Mouse (Mus musculus) forelimb bud, embryonic 11.5 days (tissue): ENCODE results near the gene Ndufv3.
A peak's percentile ranks its signal among the peaks of the same experiment; 100 is the strongest.
"Not testable (repeated sequence)": the region's sequence is repeated elsewhere in the genome, so short reads cannot be mapped to it uniquely, and the experiment has no call there.

Source experiments
- DNase-seq: peaks from one replicate; pipeline ENCODE4 v3.0.0-alpha.2; 2012; ENCODE audit warnings: low read depth, low spot score

Gene Ndufv3

GRCm38 (mm10) chr17:31511792-31512495 is 8.0 kb upstream of the Ndufv3 start:
- DNase-seq = peak; percentile 89

DNA sequence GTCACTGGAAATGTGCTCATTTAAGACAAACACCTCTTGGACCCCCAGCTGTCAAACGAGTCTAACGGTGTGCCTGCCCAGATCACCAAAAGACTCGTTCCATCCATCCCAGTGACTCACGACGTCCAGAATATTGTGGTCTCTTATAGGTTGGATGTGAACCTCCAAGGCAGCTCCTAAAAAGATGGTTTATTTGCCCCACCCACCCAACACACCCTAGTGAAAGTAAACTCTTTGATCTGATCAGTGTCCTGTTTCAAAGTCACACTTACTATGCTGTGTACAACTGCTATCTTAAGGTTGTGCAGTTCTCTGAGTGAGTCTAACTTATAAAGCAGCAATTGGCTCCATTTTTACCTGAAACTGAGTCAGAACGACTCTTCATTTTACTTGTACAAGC is 7.3 kb upstream of the Ndufv3 start:
- no peak for DNase-seq

DNA sequence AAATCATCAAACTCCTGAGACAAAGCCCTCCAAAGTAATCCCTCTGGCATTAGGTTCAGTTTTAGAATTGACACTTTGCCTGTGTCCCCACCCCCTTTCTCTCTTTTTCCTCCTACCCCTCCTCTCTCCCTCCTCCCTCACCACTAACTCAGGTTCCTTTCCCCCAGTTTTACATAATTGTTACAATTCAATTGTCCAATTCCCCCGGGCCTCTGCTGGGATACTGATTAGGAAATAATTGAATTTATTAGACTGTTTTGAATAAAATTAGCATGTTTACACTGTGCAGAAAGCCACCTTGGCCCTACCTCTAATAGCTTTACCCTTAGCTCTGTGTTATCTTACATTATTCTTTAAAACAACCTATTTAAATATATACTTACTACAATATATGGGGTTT is 5.2 kb upstream of the Ndufv3 start:
- no peak for DNase-seq

GRCm38 (mm10) chr17:31519344-31519945 is 470 bp upstream of the Ndufv3 start:
- no peak for DNase-seq

DNA sequence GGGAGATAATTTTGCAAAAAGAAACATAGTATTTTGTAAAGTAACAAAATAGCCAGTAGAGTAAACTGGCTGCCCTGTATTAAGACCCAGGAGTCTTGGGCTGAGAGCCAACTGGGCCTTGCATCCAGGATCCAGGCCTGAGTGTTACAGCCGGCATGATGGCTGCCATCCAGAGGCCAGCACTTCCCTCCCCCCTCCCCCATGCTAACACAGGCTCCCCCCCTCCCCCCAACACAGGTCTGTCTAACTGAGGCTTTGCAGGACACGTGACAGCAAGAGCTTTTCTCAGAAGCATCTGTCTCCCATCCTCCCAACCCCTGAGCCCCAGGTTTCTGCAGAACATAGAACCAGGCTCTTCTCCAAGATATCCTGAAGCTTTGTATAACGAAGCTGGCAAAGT is 980 bp downstream of the Ndufv3 start:
- no peak for DNase-seq

DNA sequence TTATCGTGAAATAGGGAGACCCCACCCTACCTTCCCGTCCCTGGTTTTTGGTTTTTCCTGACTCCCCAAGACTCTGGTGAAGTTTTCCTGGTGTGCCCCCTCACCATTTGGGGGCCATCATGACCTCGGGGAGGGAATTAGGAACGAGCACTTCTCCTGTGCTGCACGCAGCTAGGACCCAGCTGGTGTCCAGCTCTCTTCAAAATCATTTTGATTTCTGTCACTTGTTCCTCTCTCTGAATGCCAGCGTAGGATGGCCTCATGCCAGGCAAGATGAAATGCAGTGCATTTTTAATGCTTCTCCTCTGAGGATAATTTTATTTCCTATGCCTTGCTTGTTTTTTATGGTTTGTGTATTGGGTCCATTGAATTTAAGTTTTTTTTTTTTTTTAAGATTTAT is 2.0 kb downstream of the Ndufv3 start:
- no peak for DNase-seq

GRCm38 (mm10) chr17:31525114-31525513 is 5.2 kb downstream of the Ndufv3 start:
- no peak for DNase-seq

- no peak for DNase-seq
Measured at GRCm38 (mm10) chr17:31525816-31526215, 5.9 kb downstream of the Ndufv3 start.

DNA sequence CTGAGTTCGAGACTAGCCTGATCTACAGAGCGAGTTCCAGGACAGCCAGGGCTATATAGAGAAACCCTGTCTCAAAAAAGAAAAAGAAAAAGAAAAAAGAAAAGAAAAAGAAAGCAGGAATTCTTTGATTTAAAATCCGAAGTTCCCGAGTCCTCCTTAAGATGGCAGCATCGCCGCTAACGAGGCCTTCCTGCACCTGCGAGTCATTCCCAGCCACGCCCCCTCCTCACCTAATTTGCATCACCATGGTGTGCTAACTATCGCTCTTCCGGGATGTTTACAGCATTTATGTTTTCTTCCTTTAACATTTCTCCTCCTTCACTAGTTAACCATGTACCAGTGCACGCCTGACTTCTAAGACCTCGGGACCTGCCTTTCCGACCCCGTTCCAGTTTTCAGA is 9.4 kb downstream of the Ndufv3 start:
- no peak for DNase-seq

- DNase-seq = no peak
Measured at GRCm38 (mm10) chr17:31531441-31532158, 11.7 kb downstream of the Ndufv3 start.

DNA sequence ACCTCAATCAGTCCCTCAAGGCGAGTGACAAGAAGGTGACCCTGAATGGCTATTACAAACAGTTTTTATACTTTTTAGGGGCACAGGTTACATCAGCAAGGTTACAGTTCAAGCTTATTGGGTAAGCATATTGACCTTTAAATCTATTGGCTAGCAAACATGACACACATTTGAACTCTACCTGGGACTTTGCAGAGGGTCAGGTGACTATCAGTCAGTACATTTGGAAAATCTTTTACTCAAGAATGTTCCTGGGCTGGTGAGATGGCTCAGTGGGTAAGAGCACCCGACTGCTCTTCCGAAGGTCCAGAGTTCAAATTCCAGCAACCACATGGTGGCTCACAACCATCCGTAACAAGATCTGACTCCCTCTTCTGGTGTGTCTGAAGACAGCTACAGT is 12.4 kb downstream of the Ndufv3 start:
- not testable (repeated sequence) for DNase-seq

DNA sequence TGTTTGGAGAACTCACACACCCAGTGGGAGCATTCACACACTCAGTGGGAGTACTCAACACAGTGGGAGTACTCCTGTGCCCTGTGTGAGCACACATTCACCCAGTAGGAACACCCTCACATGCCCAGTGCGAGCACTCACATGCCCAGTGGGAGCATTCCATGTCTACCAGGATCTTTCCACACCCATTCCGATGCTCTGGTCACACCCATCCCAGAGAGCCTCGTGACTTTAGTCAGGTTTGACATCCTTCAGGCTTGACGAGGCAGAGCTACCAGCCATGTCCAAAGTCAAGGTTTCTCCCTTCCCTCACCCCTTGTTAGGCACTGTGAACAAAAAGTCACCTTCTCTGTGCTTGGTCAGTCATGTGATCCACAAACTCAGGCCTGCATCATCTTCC is 15.4 kb downstream of the Ndufv3 start:
- DNase-seq = no peak

- DNase-seq = no peak
Measured at GRCm38 (mm10) chr17:31535871-31536629, 16.1 kb downstream of the Ndufv3 start.

DNA sequence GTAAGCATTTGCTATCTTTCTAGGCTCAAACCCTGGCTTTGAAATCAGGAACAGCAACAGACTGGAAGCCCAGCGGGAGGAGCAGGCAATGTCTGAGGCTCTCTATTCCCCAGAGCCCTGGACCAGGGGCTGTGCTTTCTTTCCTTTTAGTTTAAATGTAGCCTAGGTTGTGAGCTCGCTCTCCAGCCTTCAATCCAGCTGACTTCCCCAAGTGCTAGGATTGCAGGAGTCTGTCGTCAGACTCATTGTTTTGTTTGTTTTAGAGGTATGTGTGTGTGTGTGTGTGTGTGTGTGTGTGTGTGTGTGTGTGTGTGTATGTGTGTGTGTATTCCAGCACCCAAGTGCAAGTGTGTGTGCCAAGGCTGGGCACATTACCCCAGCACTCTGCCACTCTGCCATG is 20.2 kb downstream of the Ndufv3 start:
- DNase-seq = no peak

DNA sequence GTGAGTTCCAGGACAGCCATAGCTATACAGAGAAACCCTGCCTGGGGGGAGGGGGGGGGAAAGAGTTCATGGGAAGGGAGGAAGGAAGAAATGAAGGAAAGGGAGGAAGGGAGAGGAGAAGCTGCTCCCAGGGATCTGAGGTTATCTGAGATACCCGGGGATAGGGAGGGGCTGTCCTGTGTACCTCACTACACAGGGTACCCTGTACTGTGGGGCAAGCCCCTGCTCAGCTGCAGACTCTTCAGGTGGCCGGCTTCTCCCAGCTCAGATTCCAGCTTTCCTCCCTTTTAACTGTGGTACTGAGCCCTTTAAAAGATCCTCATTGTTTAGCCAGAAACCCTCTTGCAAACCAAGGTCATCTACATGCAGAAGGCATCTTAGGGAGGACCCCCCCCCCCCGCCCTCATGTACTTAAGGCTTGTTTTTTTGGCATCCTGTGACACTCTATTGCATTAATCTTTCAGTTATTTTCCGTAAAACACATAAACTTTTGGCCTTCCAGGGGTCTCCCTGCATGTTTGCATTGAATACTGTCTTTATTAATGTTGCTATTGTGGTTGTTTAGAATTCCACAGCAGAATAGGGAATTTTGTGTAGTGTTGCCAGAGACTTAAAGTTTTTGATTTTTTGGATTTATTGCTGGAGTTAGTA is 21.0 kb downstream of the Ndufv3 start:
- DNase-seq = no peak

- DNase-seq = peak; percentile 60
Measured at GRCm38 (mm10) chr17:31541460-31541831, 21.5 kb downstream of the Ndufv3 start.

DNA sequence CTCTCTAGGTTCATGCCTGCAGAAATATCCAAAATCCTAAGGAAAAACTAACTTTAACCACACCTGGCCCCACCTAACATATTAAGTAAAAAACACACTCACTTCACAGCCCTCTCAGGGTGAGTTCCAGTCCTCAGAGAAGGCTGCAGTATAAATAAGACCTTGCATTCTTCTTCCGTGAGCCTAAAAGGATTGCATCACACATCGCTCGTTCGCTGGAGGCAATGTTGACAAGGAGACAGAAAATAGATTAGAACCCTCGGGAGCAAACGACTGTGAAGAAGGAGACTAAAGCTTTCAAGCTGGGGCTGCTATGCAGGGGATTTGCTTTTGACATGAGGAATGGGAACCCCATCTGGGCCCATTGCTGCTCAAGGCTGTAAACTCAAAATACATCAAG is 23.7 kb downstream of the Ndufv3 start:
- DNase-seq = no peak

DNA sequence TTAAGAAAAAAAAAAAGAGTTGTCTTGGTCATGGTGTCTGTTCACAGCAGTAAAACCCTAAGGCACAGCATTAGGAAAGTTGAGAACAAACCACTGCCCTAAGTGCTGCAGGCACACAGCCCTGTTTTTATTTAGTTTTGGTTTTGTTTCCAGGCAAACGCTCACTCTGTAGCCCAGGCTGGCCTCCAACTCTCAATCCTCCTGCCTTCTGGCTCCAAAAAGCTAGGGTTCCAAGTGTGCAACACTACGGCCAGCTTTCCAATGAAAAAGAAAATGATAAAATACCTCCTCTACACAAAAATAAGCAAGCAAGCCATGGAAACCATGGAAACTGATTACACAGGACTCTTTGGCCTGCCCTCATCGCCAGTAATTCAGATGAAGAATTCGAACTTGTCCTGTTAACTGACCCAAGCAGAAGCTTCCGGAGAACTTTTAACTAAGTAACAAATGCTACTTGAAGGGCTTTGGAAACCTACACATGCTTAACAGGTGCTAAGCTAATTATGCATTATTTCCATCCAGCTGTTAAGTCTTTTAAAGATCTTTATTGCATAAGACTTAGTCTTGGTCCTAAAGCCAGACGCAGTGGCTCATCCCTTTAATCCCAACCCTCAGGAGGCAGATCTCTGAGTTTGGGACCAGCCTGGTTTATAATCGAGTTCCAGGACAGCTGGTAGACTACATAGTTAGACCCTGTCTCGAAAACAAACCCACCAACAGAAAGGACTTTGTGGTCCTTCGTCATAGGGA is 26.7 kb downstream of the Ndufv3 start:
- no peak for DNase-seq

- no peak for DNase-seq
Measured at GRCm38 (mm10) chr17:31547974-31548373, 28.1 kb downstream of the Ndufv3 start.

GRCm38 (mm10) chr17:31549389-31549788 is 29.5 kb downstream of the Ndufv3 start:
- no peak for DNase-seq

DNA sequence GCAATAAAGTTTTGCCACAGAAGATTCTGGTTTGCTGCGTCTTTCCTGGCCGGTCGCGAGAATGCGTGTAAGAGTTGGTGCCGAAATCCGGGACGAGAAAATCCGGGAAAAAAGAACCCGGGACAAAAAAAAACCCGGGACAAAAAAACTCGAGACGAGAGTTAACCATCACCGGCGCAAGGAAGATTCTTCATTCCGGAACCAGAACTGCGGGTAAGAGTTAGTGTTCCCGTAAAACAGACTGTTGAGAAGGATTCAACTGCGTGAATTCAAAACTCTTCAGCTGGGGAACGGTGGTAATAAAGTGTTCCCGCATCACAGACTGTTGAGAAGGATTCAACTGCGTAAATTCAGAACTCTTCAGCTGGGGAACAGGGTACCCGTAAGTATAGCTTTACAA is 32.7 kb downstream of the Ndufv3 start:
- DNase-seq = not testable (repeated sequence)
